Mouse (Mus musculus): Measurements from ENCODE around the gene Olfm2. TPM values are rescaled to one million over a fixed set of nuclear protein-coding genes. Genes with fewer than 3 reads are reported as not detected.

The Olfm2 gene
- total and polyA plus RNA-seq, 2 experiments from 2014 or later: 0.20 to 3.1 TPM

DNA sequence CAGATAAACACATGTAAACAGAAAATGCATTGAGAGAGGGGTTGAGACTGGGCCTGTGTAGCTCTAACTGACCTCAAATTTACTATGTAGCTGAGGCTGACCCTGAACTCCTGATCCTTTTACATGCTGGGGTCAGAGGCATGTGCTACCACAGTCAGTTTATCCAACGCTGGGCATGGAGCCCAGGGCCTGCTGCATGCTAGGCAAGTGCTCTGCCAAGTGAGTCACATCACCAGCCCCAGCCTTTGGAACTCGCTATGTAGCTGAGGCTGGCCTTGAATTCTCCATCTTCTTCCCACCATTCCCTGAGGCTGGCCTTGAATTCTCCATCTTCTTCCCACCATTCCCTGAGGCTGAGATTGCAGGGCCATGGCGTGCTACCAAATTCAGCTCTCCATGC, 35.7 kb downstream of the Olfm2 start:
- no peak for ATAC-seq (ENCODE audit: insufficient read depth, low read depth)

DNA sequence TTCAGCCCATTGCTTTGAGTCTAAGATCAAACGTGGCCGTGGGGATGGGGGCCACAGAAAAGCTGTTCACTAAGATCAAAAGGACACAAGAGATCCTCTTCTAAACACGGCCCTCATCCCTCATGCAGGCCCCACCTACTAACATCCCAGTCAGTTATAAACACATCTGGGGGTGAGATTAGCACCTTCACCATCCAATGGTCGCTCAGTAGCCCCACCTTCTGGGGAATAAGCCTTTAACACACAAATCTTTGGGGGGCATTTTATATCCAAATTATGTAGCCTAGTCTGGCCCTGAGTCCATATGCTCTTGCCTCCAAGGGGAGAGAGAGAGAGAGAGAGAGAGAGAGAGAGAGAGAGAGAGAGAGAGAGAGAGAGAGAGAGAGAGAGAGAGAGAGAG, 40.2 kb downstream of the Olfm2 start:
- no peak overlapping the region for H3K4me3 ChIP-seq (ENCODE audit: low read depth, low read length)
- H3K4me1 ChIP-seq (ENCODE audit: control insufficient read depth, insufficient read depth): no peaks in the 10 kb centered on the region
- no peak overlapping the region for H3K9ac ChIP-seq (replicated peaks; ENCODE audit: low read depth, low read length)
- ATAC-seq (ENCODE audit: insufficient read depth, low read depth) (no peak), DNase-seq (ENCODE audit: low spot score) (no peak)
- WGBS: 40% methylated on average over 4 of the region's 4 CpGs
- H3K36me3 ChIP-seq (replicated peaks; ENCODE audit: control insufficient read depth, insufficient read depth, low read length): no peaks in the 10 kb centered on the region
- no peak overlapping the region for H3K4me2 ChIP-seq (ENCODE audit: low read depth, low read length)
- no peaks in the 10 kb centered on the region for H3K27me3 ChIP-seq (ENCODE audit: control insufficient read depth, insufficient read depth, low read length)
- no peaks in the 10 kb centered on the region for H3K9me3 ChIP-seq (replicated peaks; ENCODE audit: control insufficient read depth, low read length)
- TF ChIP-seq CTCF (IDR thresholded peaks at IDR 0.05; ENCODE audit: low read depth) (no peak), EP300 (IDR thresholded peaks at IDR 0.05; ENCODE audit: low read depth) (no peak)
- no peak overlapping the region for H3K27ac ChIP-seq (ENCODE audit: low read depth)

More for the DNA sequence above, 35.7 kb downstream of the Olfm2 start:
- whole genome bisulfite sequencing: 70% methylated on average over 3 of the region's 3 CpGs
- no peaks in the 10 kb centered on the region for H3K27me3 ChIP-seq (ENCODE audit: control insufficient read depth, insufficient read depth, low read length)
- H3K36me3 ChIP-seq (replicated peaks; ENCODE audit: control insufficient read depth, insufficient read depth, low read length): no peaks in the 10 kb centered on the region
- TF ChIP-seq EP300 (IDR thresholded peaks at IDR 0.05; ENCODE audit: low read depth): no peak
- TF ChIP-seq CTCF (IDR thresholded peaks at IDR 0.05; ENCODE audit: low read depth): no peak
- H3K9me3 ChIP-seq (replicated peaks; ENCODE audit: control insufficient read depth, low read length): no peaks in the 10 kb centered on the region
- H3K4me3 ChIP-seq (ENCODE audit: low read depth, low read length): no peak overlapping the region
- H3K4me1 ChIP-seq (ENCODE audit: control insufficient read depth, insufficient read depth): no peaks in the 10 kb centered on the region
- no peak overlapping the region for H3K9ac ChIP-seq (replicated peaks; ENCODE audit: low read depth, low read length)
- H3K27ac ChIP-seq (ENCODE audit: low read depth): no peak overlapping the region
- no peak overlapping the region for H3K4me2 ChIP-seq (ENCODE audit: low read depth, low read length)
- no peak for DNase-seq (ENCODE audit: low spot score)

GRCm38 (mm10) chr9:20705420-20705819, 40.7 kb downstream of the Olfm2 start:
- H3K4me2 ChIP-seq (ENCODE audit: low read depth, low read length): no peak overlapping the region
- no peak overlapping the region for H3K4me3 ChIP-seq (ENCODE audit: low read depth, low read length)
- ATAC-seq (ENCODE audit: insufficient read depth, low read depth) (no peak), DNase-seq (ENCODE audit: low spot score) (no peak)
- no peaks in the 10 kb centered on the region for H3K36me3 ChIP-seq (replicated peaks; ENCODE audit: control insufficient read depth, insufficient read depth, low read length)
- no peaks in the 10 kb centered on the region for H3K27me3 ChIP-seq (ENCODE audit: control insufficient read depth, insufficient read depth, low read length)
- TF ChIP-seq EP300 (IDR thresholded peaks at IDR 0.05; ENCODE audit: low read depth): no peak
- TF ChIP-seq CTCF (IDR thresholded peaks at IDR 0.05; ENCODE audit: low read depth): no peak
- no peak overlapping the region for H3K9ac ChIP-seq (replicated peaks; ENCODE audit: low read depth, low read length)
- no peak overlapping the region for H3K27ac ChIP-seq (ENCODE audit: low read depth)
- no peaks in the 10 kb centered on the region for H3K4me1 ChIP-seq (ENCODE audit: control insufficient read depth, insufficient read depth)
- no peaks in the 10 kb centered on the region for H3K9me3 ChIP-seq (replicated peaks; ENCODE audit: control insufficient read depth, low read length)

GRCm38 (mm10) chr9:20703832-20704380, 42.2 kb downstream of the Olfm2 start:
- no peak overlapping the region for H3K4me2 ChIP-seq (ENCODE audit: low read depth, low read length)
- H3K27ac ChIP-seq (ENCODE audit: low read depth): no peak overlapping the region
- ATAC-seq (ENCODE audit: insufficient read depth, low read depth) (no peak), DNase-seq (ENCODE audit: low spot score) (no peak)
- 66% methylated on average over 8 of the region's 8 CpGs for WGBS
- no peaks in the 10 kb centered on the region for H3K36me3 ChIP-seq (replicated peaks; ENCODE audit: control insufficient read depth, insufficient read depth, low read length)
- no peaks in the 10 kb centered on the region for H3K9me3 ChIP-seq (replicated peaks; ENCODE audit: control insufficient read depth, low read length)
- TF ChIP-seq EP300 (IDR thresholded peaks at IDR 0.05; ENCODE audit: low read depth) (no peak), CTCF (IDR thresholded peaks at IDR 0.05; ENCODE audit: low read depth) (no peak)
- H3K9ac ChIP-seq (replicated peaks; ENCODE audit: low read depth, low read length): no peak overlapping the region
- no peaks in the 10 kb centered on the region for H3K4me1 ChIP-seq (ENCODE audit: control insufficient read depth, insufficient read depth)
- no peaks in the 10 kb centered on the region for H3K27me3 ChIP-seq (ENCODE audit: control insufficient read depth, insufficient read depth, low read length)
- no peak overlapping the region for H3K4me3 ChIP-seq (ENCODE audit: low read depth, low read length)

DNA sequence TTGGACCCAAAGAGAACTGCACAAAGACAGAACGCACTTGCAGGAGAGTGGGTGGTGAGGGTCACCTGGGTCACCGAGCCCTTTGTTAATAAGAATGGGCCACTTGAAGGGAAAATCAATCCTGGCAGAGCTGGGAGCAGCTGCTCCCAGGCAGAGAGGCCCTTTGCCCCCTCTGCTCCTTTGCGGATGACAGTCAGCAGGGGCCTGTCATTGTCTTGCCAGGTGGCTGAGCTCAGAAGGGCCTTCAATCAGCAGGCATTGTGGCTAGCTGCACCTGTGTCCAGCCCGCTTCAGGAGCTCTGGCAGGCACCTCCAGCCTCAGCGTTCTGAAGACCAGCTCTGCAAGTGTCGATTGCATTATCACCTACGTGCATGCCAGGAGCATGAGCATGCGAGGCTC, 48.7 kb downstream of the Olfm2 start:
- Histone ChIP-seq H3K27me3 (ENCODE audit: control insufficient read depth, insufficient read depth, low read length) (peaks cover 15% of the 10 kb centered on the region), H3K4me2 (ENCODE audit: low read depth, low read length) (no peak overlapping the region), H3K4me1 (ENCODE audit: control insufficient read depth, insufficient read depth) (peaks cover 8% of the 10 kb centered on the region; the same call in 1 of the 2 replicates), H3K9ac (replicated peaks; ENCODE audit: low read depth, low read length) (no peak overlapping the region), H3K36me3 (replicated peaks; ENCODE audit: control insufficient read depth, insufficient read depth, low read length) (no peaks in the 10 kb centered on the region), H3K4me3 (ENCODE audit: low read depth, low read length) (no peak overlapping the region), H3K27ac (ENCODE audit: low read depth) (no peak overlapping the region), H3K9me3 (replicated peaks; ENCODE audit: control insufficient read depth, low read length) (no peaks in the 10 kb centered on the region)
- TF ChIP-seq CTCF (IDR thresholded peaks at IDR 0.05; ENCODE audit: low read depth) (no peak), EP300 (IDR thresholded peaks at IDR 0.05; ENCODE audit: low read depth) (no peak)
- DNase-seq (ENCODE audit: low spot score): no peak
- no peak for ATAC-seq (ENCODE audit: insufficient read depth, low read depth)
- WGBS: 27% methylated on average over 8 of the region's 8 CpGs

DNA sequence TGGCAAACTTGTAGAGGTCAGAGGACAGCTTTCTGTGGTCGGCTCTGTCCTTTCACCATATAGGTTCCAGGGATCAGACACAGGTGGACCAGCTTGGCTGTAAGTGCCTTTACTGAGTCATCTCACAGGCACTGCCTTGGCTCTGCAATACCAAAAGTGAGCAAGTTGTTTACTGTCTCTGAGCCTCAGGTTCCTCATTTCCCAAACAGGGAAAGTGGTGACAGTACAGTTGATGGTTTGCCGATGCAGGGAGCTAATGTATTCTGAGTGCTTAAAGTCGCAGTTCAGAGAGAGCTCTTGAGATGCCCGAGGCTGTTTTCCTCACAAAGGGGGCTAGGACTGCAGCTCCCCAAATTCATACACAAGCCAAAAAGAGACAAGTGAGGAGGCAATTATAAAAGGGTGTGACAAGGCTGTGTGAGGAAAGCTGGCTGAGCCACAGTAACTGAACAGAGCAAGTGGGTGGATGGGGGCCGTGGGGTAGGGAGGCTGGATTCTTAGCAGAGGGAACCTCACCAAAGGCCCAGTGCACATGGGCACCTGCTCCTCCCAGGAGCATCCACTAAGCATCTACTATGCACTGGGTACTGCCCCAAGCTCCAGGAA, 49.9 kb downstream of the Olfm2 start:
- Histone ChIP-seq H3K27ac (ENCODE audit: low read depth) (no peak overlapping the region), H3K9me3 (replicated peaks; ENCODE audit: control insufficient read depth, low read length) (no peaks in the 10 kb centered on the region), H3K4me2 (ENCODE audit: low read depth, low read length) (no peak overlapping the region), H3K27me3 (ENCODE audit: control insufficient read depth, insufficient read depth, low read length) (peaks cover 15% of the 10 kb centered on the region), H3K36me3 (replicated peaks; ENCODE audit: control insufficient read depth, insufficient read depth, low read length) (no peaks in the 10 kb centered on the region), H3K4me1 (ENCODE audit: control insufficient read depth, insufficient read depth) (peaks cover 8% of the 10 kb centered on the region; the same call in 1 of the 2 replicates), H3K4me3 (ENCODE audit: low read depth, low read length) (no peak overlapping the region), H3K9ac (replicated peaks; ENCODE audit: low read depth, low read length) (no peak overlapping the region)
- WGBS: 61% methylated on average over 5 of the region's 5 CpGs
- no peak for ATAC-seq (ENCODE audit: insufficient read depth, low read depth)
- no peak for DNase-seq (ENCODE audit: low spot score)
- TF ChIP-seq EP300 (IDR thresholded peaks at IDR 0.05; ENCODE audit: low read depth) (no peak), CTCF (IDR thresholded peaks at IDR 0.05; ENCODE audit: low read depth) (no peak)
